Mouse (Mus musculus) layer of hippocampus, adult 18-20 months (tissue): ENCODE data around the gene Slc10a7. TPM values are rescaled to one million over a fixed set of nuclear protein-coding genes. Genes with fewer than 3 reads are reported as not detected.
"Not testable (repeated sequence)": the region's sequence is repeated elsewhere in the genome, so short reads cannot be mapped to it uniquely, and the experiment has no call there.

Experiments
- DNase-seq, 2 experiments: peaks; one replicate each; pipeline ENCODE4 v3.0.0; 2022; ENCODE audit warnings: low spot score in 2 of 2
- long read RNA-seq: library from polyadenylated mRNA; stranded (forward); transcript quantifications from one replicate; pipeline ENCODE4 v2.0.0, GENCODE M21; 2021
- total RNA-seq, 2 experiments: library from RNA; stranded (reverse); gene quantifications; 2 replicates each; pipeline ENCODE4 v1.2.3; 2021

The Slc10a7 gene
- total RNA-seq: 1 to 10 TPM; 6.0 to 7.0 TPM
- long read RNA-seq, partial matches to known transcripts: 3 of 6 reads
- long read RNA-seq, other reads (novel, unspliced or antisense): 1 of 6 reads

GRCm38 (mm10) chr8:78509273-78510031 is at the start of gene Slc10a7:
Gene Slc10a7 (plus strand): TSS chr8:78509346.
- peak; percentile 86 to 92 for DNase-seq

GRCm38 (mm10) chr8:78463941-78464340 is 45.2 kb upstream of the Slc10a7 start:
- no peak for DNase-seq

GRCm38 (mm10) chr8:78467889-78468288 is 41.3 kb upstream of the Slc10a7 start:
- no peak for DNase-seq

GRCm38 (mm10) chr8:78477051-78477829 is 31.9 kb upstream of the Slc10a7 start:
- no peak for DNase-seq

- no peak for DNase-seq
Observed at GRCm38 (mm10) chr8:78489733-78490132, 19.4 kb upstream of the Slc10a7 start.

GRCm38 (mm10) chr8:78493031-78493430 is 16.1 kb upstream of the Slc10a7 start:
- DNase-seq: no peak

- not testable (repeated sequence) for DNase-seq
Observed at GRCm38 (mm10) chr8:78496273-78496672, 12.9 kb upstream of the Slc10a7 start.

GRCm38 (mm10) chr8:78502706-78503105 is 6.4 kb upstream of the Slc10a7 start:
- DNase-seq: no peak

- DNase-seq: peak; percentile 11 to 18
Observed at GRCm38 (mm10) chr8:78507979-78508718, 997 bp upstream of the Slc10a7 start.

- peak; percentile 80 to 91 for DNase-seq
Observed at GRCm38 (mm10) chr8:78508719-78509272, 350 bp upstream of the Slc10a7 start, which contains the start of gene Rbmxl1. Gene Rbmxl1 (minus strand): TSS chr8:78508898.

GRCm38 (mm10) chr8:78510094-78510493 is 948 bp downstream of the Slc10a7 start:
- DNase-seq: no peak

- DNase-seq: no peak
Observed at GRCm38 (mm10) chr8:78510926-78511325, 1.8 kb downstream of the Slc10a7 start.

GRCm38 (mm10) chr8:78513106-78513505 is 4.0 kb downstream of the Slc10a7 start:
- no peak for DNase-seq

- no peak for DNase-seq
Observed at GRCm38 (mm10) chr8:78514706-78515105, 5.6 kb downstream of the Slc10a7 start.

GRCm38 (mm10) chr8:78515132-78515531 is 6.0 kb downstream of the Slc10a7 start:
- DNase-seq: no peak

- no peak for DNase-seq
Observed at GRCm38 (mm10) chr8:78533981-78534380, 24.8 kb downstream of the Slc10a7 start.

- no peak for DNase-seq
Observed at GRCm38 (mm10) chr8:78536716-78537115, 27.6 kb downstream of the Slc10a7 start.

- no peak for DNase-seq
Observed at GRCm38 (mm10) chr8:78537795-78538194, 28.6 kb downstream of the Slc10a7 start.

- DNase-seq: not testable (repeated sequence)
Observed at GRCm38 (mm10) chr8:78542670-78543069, 33.5 kb downstream of the Slc10a7 start.

- DNase-seq: no peak
Observed at GRCm38 (mm10) chr8:78543621-78544020, 34.5 kb downstream of the Slc10a7 start.

- no peak for DNase-seq
Observed at GRCm38 (mm10) chr8:78544545-78544944, 35.4 kb downstream of the Slc10a7 start.
